Mouse (Mus musculus): ENCODE measurements around the gene Drg2.

Drg2 gene

DNA sequence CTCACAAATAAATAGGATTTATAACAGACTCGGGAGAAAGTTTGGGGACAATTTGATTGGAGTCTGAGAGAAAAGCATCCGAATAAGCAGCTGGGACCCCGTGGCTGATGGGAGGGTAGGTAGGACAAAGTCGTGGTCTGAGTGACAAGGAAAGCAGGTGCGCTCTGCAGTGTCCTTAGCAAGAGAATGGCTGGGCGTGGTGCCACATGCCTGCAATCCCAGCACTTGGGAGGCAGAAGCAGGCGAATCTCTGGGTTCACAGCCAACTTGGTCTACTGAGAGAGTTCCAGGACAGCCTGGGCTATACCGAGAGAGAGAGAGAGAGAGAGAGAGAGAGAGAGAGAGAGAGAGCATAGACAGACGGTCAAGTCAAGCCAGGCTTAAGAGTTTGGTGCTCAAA, 16.4 kb downstream of the Drg2 start:
- DNase-seq, result no peak

DNA sequence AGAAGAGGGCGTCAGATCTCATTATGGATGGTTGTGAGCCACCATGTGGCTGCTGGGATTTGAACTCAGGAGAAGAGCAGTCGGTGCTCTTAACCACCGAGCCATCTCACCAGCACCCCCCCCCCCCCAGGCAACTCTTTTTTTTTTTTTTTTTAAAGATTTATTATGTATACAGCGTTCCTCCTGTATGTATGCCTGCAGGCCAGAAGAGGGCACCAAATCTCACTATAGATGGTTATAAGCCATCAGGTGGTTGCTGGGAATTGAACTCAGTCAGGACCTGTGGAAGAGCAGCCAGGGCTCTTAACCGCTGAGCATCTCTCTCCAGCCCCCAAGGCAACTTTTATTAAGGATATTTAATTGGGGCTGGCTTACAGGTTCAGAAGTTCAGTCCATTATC, 20.1 kb downstream of the Drg2 start:
- no peak for DNase-seq

DNA sequence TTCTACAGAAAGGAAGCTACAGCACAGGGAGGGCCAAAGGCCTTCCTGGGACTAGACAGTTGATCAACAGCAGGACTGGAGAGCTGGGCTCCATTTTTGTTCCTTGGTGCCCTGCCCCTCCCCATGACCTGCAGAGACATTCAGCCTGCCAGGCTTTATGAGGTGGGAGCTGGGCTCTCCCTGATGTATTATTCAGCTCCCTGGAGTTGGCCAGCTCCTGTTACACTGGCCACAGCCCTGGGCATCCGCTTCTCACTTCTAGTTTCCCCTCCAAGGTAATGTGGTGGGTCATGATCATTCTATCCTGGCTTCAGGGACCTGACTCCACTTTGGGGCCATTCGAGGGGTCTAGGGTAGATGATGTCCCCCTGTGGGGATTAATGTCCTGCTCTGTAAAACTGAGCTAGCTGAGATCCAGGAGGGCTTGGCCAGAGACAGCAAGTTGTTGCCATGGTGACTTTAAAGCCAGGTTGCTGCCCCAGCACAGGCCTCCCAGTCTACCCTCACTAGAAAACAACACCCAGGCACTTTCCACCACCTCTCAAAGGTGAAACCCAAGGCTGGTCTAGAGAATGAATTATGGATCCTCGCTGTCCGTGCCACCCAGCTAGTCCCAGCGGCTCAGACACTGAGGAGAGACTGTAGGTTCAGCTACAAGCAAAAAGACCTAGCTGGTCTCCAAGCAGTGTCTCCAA, 21.4 kb downstream of the Drg2 start:
- DNase-seq, result no peak

DNA sequence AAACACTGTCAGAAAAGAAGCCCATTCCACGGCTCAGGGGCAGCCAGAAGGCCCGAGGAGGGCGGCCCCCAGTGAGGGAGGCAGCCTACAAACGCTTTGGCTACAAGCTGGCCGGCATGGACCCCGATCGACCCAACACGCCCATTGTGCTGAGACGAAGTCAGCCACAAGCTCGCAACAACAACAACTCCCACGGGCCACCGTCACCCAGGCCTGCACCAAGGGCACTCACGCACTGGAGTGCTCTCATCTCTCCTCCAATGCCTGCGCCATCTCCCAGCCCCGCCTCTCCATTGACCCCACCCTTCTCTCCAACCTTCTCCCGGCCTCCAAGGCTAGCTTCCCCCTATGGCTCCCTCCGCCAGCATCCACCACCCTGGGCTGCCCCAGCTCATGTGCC, 23.7 kb downstream of the Drg2 start:
- no peak for DNase-seq

DNA sequence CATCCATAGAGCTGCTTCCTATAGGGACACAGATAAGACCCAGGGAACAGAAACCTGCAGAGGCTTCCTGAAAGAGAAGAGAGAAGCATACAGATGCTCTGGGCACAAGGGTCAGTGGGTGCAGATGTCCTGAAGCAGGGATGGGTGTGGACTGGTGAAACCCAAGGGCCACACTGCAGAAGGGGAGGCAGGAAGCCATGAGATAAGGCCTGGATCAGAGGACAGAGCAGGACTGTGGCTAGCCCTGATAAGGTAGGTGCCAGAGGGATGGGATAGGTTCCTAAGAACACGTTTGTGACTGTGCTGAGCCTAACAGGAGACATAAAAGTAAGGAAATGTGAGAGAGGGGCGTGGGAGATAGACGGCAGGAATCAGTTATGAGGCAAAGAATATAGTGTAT, 31.9 kb downstream of the Drg2 start:
- no peak for DNase-seq

DNA sequence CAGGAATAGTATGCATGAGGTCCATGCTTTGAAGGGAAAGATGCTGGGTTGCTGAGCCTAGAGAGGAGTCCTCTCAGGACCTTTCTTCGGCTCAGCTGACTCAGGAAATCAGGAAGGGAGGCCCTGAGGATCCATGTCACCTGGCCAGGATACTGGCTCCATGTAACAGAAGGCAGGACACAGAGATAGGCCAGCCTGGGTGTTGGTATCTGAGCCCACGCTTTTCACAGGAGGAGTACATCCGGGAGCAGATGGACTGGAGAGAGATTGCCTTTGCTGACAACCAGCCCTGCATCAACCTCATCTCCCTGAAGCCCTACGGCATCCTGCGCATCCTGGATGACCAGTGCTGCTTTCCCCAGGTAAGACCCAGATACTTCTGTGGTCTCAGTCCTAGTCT, 38.3 kb downstream of the Drg2 start:
- peak; percentile 63 for DNase-seq

DNA sequence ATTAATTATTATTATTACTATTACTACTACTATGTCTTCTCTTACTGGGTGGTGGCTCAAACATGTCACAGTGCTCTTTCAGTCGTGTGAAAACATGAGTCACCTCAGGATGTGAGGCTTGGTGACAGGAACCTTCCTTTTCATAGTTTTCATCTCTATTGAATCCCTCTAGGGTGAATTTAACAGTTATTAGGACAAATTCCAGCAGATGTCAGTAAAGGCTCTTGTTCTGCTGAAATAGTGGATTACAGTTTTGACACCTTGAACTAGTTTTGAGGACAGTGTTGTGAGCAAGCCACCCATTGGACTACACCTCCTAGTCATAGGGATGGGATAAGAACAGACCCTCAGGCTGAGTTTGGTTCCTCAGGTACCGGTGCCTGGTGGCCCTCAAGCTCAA, 41.3 kb downstream of the Drg2 start:
- no peak for DNase-seq

DNA sequence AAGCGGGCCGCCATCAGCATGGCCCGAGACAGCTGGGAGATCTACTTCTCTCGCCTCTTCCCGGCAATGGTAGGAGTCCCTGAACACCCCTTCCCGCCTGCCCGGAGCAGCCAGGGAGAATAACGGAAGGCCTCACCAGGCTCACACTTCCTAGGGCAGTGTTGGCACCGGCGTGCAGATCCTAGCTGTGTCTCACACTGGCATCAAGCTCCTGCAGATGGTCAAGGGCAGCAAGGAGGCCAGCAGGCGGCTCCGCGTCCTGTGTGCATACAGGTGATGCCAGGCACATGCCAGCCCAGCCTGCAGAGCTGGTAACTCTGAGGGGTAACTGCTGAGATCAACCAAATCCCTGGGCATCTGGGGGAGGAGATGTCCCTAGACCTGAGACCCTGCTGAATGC, 52.9 kb downstream of the Drg2 start:
- DNase-seq, result peak; percentile 63

DNA sequence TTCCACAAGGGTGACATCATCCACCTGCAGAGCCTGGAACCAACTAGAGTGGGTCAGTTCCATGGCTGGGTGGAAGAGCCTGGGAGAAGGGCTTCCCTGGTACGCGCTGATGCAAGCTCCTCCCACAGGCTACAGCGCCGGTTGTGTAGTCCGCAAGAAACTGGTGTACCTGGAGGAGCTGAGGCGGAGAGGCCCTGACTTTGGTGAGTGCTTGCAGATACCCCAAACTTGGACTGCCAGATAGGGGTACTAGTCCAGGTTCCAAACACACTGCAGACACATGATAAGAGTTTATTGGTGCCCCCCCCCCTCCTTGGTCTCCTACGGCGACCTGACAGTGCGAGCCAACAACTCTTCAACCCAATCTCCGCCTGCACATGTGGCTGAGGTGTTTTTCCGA, 54.6 kb downstream of the Drg2 start:
- DNase-seq, result no peak

DNA sequence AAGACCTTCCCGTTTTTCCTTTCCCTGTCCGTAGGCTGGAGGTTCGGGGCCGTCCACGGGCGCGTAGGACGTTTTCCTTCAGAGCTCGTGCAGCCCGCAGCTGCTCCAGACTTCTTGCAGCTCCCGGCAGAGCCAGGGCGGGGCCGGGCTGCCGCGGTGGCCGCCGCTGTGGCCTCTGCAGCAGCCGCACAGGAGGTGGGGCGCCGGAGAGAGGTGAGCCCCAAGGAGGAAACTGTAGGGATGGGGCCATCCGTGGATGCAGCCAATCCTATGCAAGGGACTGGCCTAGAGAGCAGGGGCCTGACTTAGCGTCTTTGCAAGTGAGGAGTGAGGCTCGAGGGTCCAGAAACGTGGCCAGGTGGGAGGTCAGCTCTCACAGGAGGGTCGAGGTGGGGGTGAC, 55.1 kb downstream of the Drg2 start:
- no peak for DNase-seq

DNA sequence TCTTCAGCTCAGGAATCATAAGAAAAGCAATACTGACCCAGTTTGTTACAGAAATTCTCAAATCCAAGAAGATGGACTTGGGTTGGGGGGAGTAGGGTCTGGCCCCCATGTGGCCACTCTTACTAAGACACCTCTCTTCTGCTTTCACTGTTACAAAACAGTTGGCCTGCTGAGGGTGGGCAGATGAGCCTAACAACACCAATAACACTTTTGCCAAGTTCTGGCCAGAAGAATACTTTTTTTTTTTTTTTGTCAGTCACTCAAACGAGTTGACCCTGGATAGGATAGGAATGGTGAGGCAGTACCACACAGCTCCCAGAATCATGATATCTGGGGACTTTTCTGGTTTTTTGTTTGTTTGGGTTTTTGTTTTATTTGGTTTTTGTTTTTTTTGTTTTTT, 57.5 kb downstream of the Drg2 start:
- no peak for DNase-seq

DNA sequence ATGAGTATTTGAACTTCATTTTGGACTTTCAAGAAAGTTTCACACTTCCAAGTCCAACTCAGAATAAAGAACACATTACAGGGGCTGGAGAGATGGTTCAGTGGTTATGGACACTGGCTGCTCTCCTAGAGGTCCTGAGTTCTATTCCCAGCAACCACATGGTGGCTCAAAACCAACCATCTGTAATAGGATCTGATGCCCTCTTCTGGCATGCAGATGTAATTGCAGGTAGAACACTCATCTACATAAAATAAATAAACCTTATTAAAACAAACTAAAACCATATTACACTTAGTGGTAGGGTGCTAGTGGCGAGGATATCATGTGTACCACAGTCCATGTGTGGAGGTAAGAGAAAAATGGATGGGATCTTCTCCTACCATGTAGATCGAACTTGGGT, 58.1 kb downstream of the Drg2 start:
- DNase-seq, result no peak

DNA sequence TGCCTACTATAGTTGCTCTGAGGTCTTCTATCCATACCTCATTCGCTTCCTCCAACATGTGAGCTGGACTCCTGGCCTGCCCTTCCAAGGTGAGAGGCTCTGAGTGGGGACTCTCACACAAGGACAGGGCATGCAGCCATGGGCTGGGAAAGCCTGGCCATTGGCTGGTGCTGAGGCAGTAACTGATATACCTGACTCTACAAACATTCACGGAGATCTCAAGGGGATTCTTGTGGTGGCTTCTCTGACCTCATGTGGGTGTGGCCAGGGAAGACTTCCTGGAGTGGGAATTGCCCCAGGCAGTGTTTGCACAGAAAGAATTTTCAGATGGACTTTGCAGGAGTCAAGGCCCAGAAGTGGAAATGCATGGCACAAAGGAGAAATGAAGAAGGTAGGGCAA, 60.5 kb downstream of the Drg2 start:
- no peak for DNase-seq

DNA sequence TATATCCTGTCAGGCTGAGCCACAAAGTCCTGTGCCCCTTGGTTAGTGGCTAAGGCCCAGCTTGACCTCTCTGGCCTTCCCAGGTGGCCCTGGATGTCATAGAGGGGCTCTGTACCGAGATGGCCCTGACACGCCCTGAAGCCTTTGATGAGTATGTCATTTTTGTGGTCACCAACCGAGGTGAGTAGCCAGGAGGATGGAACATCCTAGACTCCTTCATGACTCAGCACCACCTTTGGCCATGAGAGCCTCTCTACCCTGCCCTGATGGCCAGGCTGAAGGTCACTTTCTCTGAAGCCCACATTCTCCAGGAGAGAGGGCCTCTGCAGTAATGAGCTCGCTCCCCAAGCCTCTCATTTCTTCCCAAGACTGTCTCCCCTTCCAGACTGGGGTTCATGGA, 63.9 kb downstream of the Drg2 start:
- DNase-seq, result no peak

All from cerebellum, adult 9-11 months (tissue).